Comparison of ENCODE assay signal across 9 mouse cellular contexts in the genomic region with DNA sequence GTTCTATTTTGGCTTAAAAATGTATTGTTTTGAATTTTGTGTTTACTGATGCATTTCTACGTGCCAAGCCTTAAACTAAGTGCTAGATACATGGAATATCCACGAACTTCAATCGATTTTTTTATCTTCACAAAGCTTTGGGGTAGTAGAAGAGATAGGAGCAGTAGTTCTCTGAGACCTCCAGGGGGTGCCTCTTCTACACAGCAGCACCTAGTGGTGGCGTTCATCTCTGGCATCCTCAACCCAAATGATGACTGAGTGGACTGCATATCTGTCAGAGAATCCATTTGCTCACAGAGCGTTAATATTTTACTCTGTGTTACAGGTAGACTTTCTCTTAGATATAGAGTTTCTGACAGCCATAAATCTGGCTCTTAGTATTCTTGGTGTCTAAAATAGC.
DNase-seq lines count a peak whose midpoint lies in the region; ATAC-seq and TF ChIP-seq lines count a peak whose summit lies in the region.
"Had no signal": no experiment of that assay in that cellular context is flagged by ENCODE, and none has a peak within 500 bp of the region (broad histone marks: within the 10 kb centered on the region; RNA-seq: fewer than 3 reads in every experiment).

No protein-coding gene starts in this region.

- TF ChIP-seq RAD21 in CH12.LX (IDR thresholded peaks at IDR 0.05; ENCODE audit: low read depth, low read length): peak; percentile 60

- H3K36me3 ChIP-seq in intestine, postnatal 0 days (ENCODE audit: control insufficient read depth, insufficient read depth): no peaks in the 10 kb centered on the region
- H3K36me3 ChIP-seq in intestine, embryonic 15.5 days: no peaks in the 10 kb centered on the region
- H3K36me3 ChIP-seq in CH12.LX (replicated peaks in 1 of 2; ENCODE audit: control insufficient read depth in 1 of 2, insufficient read depth in 1 of 2, low read length in 1 of 2): no peaks in the 10 kb centered on the region
- no peaks in the 10 kb centered on the region for H3K36me3 ChIP-seq in heart, embryonic 12.5 days
- H3K36me3 ChIP-seq: limb, embryonic 15.5 days had no signal

- no peaks in the 10 kb centered on the region for H3K79me2 ChIP-seq in CH12.LX (replicated peaks; ENCODE audit: control insufficient read depth, extremely low read depth, insufficient read depth, poor library complexity, severe bottlenecking)

- DNase-seq in CH12.LX (ENCODE audit: extremely low read depth): peak; percentile 51
- DNase-seq in adrenal gland, postnatal 25 days: peak; percentile 37
- DNase-seq in kidney, postnatal 14 days: peak; percentile 33
- DNase-seq in thymus, postnatal 14 days: peak; percentile 55

- WGBS in intestine, postnatal 0 days: 72% methylated on average over 5 of the region's 5 CpGs
- 78% methylated on average over 5 of the region's 5 CpGs for WGBS in intestine, embryonic 15.5 days
- WGBS in heart, embryonic 12.5 days: 70% methylated on average over 5 of the region's 5 CpGs

- no peak overlapping the region for H3K4me3 ChIP-seq in intestine, postnatal 0 days (ENCODE audit: low read depth, low read length)
- no peak overlapping the region for H3K4me3 ChIP-seq in intestine, embryonic 15.5 days (replicated peaks)
- H3K4me3 ChIP-seq in CH12.LX (replicated peaks in 1 of 3; ENCODE audit: low read depth in 2 of 3, low read length in 2 of 3, poor library complexity in 1 of 3): no peak overlapping the region
- no peak overlapping the region for H3K4me3 ChIP-seq in heart, embryonic 12.5 days
- H3K4me3 ChIP-seq: limb, embryonic 15.5 days had no signal

- no peak overlapping the region for H3K9ac ChIP-seq in intestine, postnatal 0 days (ENCODE audit: low read depth, low read length)
- no peak overlapping the region for H3K9ac ChIP-seq in intestine, embryonic 15.5 days
- no peak overlapping the region for H3K9ac ChIP-seq in CH12.LX (ENCODE audit: insufficient read depth, low read depth)
- no peak overlapping the region for H3K9ac ChIP-seq in heart, embryonic 12.5 days
- H3K9ac ChIP-seq: limb, embryonic 15.5 days had no signal

- no peak for TF ChIP-seq EP300 in CH12.LX (IDR thresholded peaks at IDR 0.05; ENCODE audit: low read length)

- H3K4me2 ChIP-seq in intestine, postnatal 0 days (replicated peaks; ENCODE audit: low read depth): no peak overlapping the region
- H3K4me2 ChIP-seq in intestine, embryonic 15.5 days (replicated peaks): no peak overlapping the region
- no peak overlapping the region for H3K4me2 ChIP-seq in CH12.LX (ENCODE audit: insufficient read depth, low read depth, poor library complexity, severe bottlenecking)
- no peak overlapping the region for H3K4me2 ChIP-seq in heart, embryonic 12.5 days
- H3K4me2 ChIP-seq: limb, embryonic 15.5 days had no signal

- H3K4me1 ChIP-seq in intestine, postnatal 0 days (replicated peaks; ENCODE audit: control insufficient read depth, insufficient read depth, low read length): no peaks in the 10 kb centered on the region
- H3K4me1 ChIP-seq in intestine, embryonic 15.5 days (replicated peaks): no peaks in the 10 kb centered on the region
- H3K4me1 ChIP-seq in CH12.LX (ENCODE audit: control insufficient read depth in 1 of 2, insufficient read depth in 2 of 2): no peaks in the 10 kb centered on the region
- H3K4me1 ChIP-seq in heart, embryonic 12.5 days (replicated peaks): no peaks in the 10 kb centered on the region
- H3K4me1 ChIP-seq: limb, embryonic 15.5 days had no signal

- in situ Hi-C loops in CH12.LX (cut with MboI; ENCODE audit: low pct_ligation_motif_present, low pct_unique_long_range_greater_than_20kb, low sequenced_read_pairs): no loop called here

- TF ChIP-seq POLR2A in CH12.LX (IDR thresholded peaks at IDR 0.05; ENCODE audit: low read depth, low read length): no peak

- peak; percentile 58 for TF ChIP-seq CTCF in intestine, postnatal 0 days (IDR thresholded peaks at IDR 0.05; ENCODE audit: low read depth)
- TF ChIP-seq CTCF in CH12.LX (conservative IDR thresholded peaks at IDR 0.05 in 1 of 2, IDR thresholded peaks at IDR 0.05 in 1 of 2; ENCODE audit: low read depth in 2 of 2, low read length in 2 of 2): peak; percentile 25 to 98; a peak in 2 of 4 replicates

- dilution Hi-C loops in CH12.LX (cut with MboI; ENCODE audit: extremely low pct_ligation_motif_present, extremely low pct_unique_long_range_greater_than_20kb, low sequenced_read_pairs): no loop called here

- H3K27ac ChIP-seq in intestine, postnatal 0 days (ENCODE audit: low read depth, low read length): no peak overlapping the region
- H3K27ac ChIP-seq in intestine, embryonic 15.5 days: no peak overlapping the region
- no peak overlapping the region for H3K27ac ChIP-seq in CH12.LX (ENCODE audit: insufficient read depth, low read depth)
- no peak overlapping the region for H3K27ac ChIP-seq in heart, embryonic 12.5 days (ENCODE audit: poor library complexity, severe bottlenecking)
- H3K27ac ChIP-seq: limb, embryonic 15.5 days had no signal

- H3K27me3 ChIP-seq in intestine, postnatal 0 days (replicated peaks; ENCODE audit: control insufficient read depth, insufficient read depth, low read length): no peaks in the 10 kb centered on the region
- H3K27me3 ChIP-seq in intestine, embryonic 15.5 days (replicated peaks): no peaks in the 10 kb centered on the region
- H3K27me3 ChIP-seq in CH12.LX (replicated peaks): no peaks in the 10 kb centered on the region
- H3K27me3 ChIP-seq in heart, embryonic 12.5 days (replicated peaks): no peaks in the 10 kb centered on the region
- H3K27me3 ChIP-seq: limb, embryonic 15.5 days had no signal

- H3K9me3 ChIP-seq in intestine, postnatal 0 days (ENCODE audit: control insufficient read depth): no peaks in the 10 kb centered on the region
- no peaks in the 10 kb centered on the region for H3K9me3 ChIP-seq in intestine, embryonic 15.5 days
- H3K9me3 ChIP-seq in CH12.LX (replicated peaks; ENCODE audit: low read length): no peaks in the 10 kb centered on the region
- no peaks in the 10 kb centered on the region for H3K9me3 ChIP-seq in heart, embryonic 12.5 days (replicated peaks)
- H3K9me3 ChIP-seq: limb, embryonic 15.5 days had no signal

- ATAC-seq in intestine, postnatal 0 days: no peak
- no peak for ATAC-seq in intestine, embryonic 15.5 days
- ATAC-seq in monocyte, adult 5-6 weeks (replicated peaks; ENCODE audit: insufficient number of reproducible peaks, low FRiP score, low TSS enrichment, poor library complexity, severe bottlenecking): no peak
- ATAC-seq in heart, embryonic 12.5 days (ENCODE audit: insufficient number of reproducible peaks, low FRiP score): no peak

TF ChIP-seq in CH12.LX, 34 proteins besides CTCF, POLR2A, EP300 and RAD21:
- TF ChIP-seq MAZ (IDR thresholded peaks at IDR 0.05; ENCODE audit: low read depth, low read length) (no peak), TCF12 (IDR thresholded peaks at IDR 0.05; ENCODE audit: low read depth, low read length) (no peak), SMC3 (IDR thresholded peaks at IDR 0.05; ENCODE audit: low read depth, low read length) (peak; percentile 81), ZMIZ1 (IDR thresholded peaks at IDR 0.05; ENCODE audit: low read depth, low read length) (no peak), USF2 (conservative IDR thresholded peaks at IDR 0.05; ENCODE audit: low read depth, low read length) (no peak), UBTF (IDR thresholded peaks at IDR 0.05; ENCODE audit: low read depth, low read length) (no peak), NELFE (IDR thresholded peaks at IDR 0.05; ENCODE audit: low read depth, low read length) (peak; percentile 33; the same call in 1 of the 2 replicates)
